Mouse (Mus musculus): ENCODE measurements around the gene Mtmr1.

DNA sequence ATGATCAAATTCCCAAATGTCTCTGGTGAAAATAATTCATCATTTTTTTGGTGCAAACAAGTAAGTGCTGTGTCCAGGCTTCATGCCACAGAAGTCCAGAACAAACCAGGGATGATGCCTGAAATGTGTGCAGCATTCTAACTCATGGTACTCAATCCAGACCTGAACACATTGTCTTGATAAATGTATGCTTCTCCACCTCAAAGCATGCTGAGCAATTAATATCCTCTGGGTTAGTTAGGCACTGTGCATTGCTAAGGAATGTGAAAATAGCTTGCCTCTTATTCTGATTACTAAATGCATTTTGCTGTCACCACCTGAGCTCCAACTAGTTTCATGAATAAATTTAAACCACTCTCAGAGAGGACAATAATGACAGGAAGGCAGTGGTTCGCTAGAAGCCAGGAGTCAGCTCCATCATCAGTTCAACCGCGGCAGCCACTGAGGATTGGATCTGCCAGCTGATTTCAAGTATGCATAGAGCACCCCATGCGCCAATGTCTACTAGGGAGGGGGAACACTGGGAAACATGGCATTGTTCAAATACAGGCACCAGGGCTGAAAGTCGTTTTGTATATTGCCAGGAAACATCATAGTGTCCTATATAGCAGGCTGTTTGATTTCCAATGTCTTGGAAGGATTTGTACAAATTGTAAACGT lies 91.6 kb downstream of the Mtmr1 start:
- TF ChIP-seq CTCF (IDR thresholded peaks at IDR 0.05; ENCODE audit: low read depth): no peak
- no peak for TF ChIP-seq EP300 (optimal IDR thresholded peaks at IDR 0.05)

Data from stomach, postnatal 0 days (tissue).